Mouse (Mus musculus): ENCODE measurements at regions not wholly inside any gene's neighbourhood (a gene's known extent, or its start where the extent isn't known, plus 50 kb on each side); places are given as distances from the start of the nearest gene placed in this dataset.

GRCm38 (mm10) chr14:29784506-29784905 lies 62.8 kb upstream of the Cacna2d3 start:
- Histone ChIP-seq H3K27me3 (ENCODE audit: control insufficient read depth, insufficient read depth, low read length) (no peaks in the 10 kb centered on the region), H3K4me2 (ENCODE audit: low read depth, low read length) (no peak overlapping the region)
- 65% methylated on average over 2 of the region's 2 CpGs for WGBS

GRCm38 (mm10) chr14:29786431-29786830 lies 64.8 kb upstream of the Cacna2d3 start:
- 71% methylated on average over 3 of the region's 3 CpGs for WGBS
- no peak overlapping the region for H3K27ac ChIP-seq (ENCODE audit: low read length)
- H3K9me3 ChIP-seq (replicated peaks; ENCODE audit: control insufficient read depth, low read length): no peaks in the 10 kb centered on the region
- no peak for ATAC-seq (ENCODE audit: insufficient read depth, low FRiP score)
- no peaks in the 10 kb centered on the region for H3K4me1 ChIP-seq (ENCODE audit: control insufficient read depth, insufficient read depth, low read length)
- no peak overlapping the region for H3K9ac ChIP-seq (ENCODE audit: low read length)
- H3K27me3 ChIP-seq (ENCODE audit: control insufficient read depth, insufficient read depth, low read length): no peaks in the 10 kb centered on the region
- H3K4me3 ChIP-seq (replicated peaks; ENCODE audit: low read length): no peak overlapping the region
- no peak overlapping the region for H3K4me2 ChIP-seq (ENCODE audit: low read depth, low read length)
- H3K36me3 ChIP-seq (ENCODE audit: control insufficient read depth, insufficient read depth, low read length): no peaks in the 10 kb centered on the region

More at GRCm38 (mm10) chr14:29784506-29784905, 62.8 kb upstream of the Cacna2d3 start:
- Histone ChIP-seq H3K9me3 (replicated peaks; ENCODE audit: control insufficient read depth, low read length) (no peaks in the 10 kb centered on the region), H3K4me3 (replicated peaks; ENCODE audit: low read length) (no peak overlapping the region), H3K27ac (ENCODE audit: low read length) (no peak overlapping the region), H3K9ac (ENCODE audit: low read length) (no peak overlapping the region), H3K4me1 (ENCODE audit: control insufficient read depth, insufficient read depth, low read length) (no peaks in the 10 kb centered on the region), H3K36me3 (ENCODE audit: control insufficient read depth, insufficient read depth, low read length) (no peaks in the 10 kb centered on the region)
- ATAC-seq (ENCODE audit: insufficient read depth, low FRiP score): no peak

- H3K9me3 ChIP-seq (replicated peaks; ENCODE audit: control insufficient read depth, low read length): no peaks in the 10 kb centered on the region
- no peaks in the 10 kb centered on the region for H3K36me3 ChIP-seq (ENCODE audit: control insufficient read depth, insufficient read depth, low read length)
- no peak overlapping the region for H3K4me3 ChIP-seq (replicated peaks; ENCODE audit: low read length)
- no peak overlapping the region for H3K9ac ChIP-seq (ENCODE audit: low read length)
- no peak for ATAC-seq (ENCODE audit: insufficient read depth, low FRiP score)
- H3K4me1 ChIP-seq (ENCODE audit: control insufficient read depth, insufficient read depth, low read length): no peaks in the 10 kb centered on the region
- H3K4me2 ChIP-seq (ENCODE audit: low read depth, low read length): no peak overlapping the region
- WGBS: 86% methylated on average over 7 of the region's 7 CpGs
- no peak overlapping the region for H3K27ac ChIP-seq (ENCODE audit: low read length)
- no peaks in the 10 kb centered on the region for H3K27me3 ChIP-seq (ENCODE audit: control insufficient read depth, insufficient read depth, low read length)
Measured at GRCm38 (mm10) chr14:29787796-29788195, 66.1 kb upstream of the Cacna2d3 start.

- Histone ChIP-seq H3K27ac (ENCODE audit: low read length) (no peak overlapping the region), H3K4me2 (ENCODE audit: low read depth, low read length) (no peak overlapping the region), H3K36me3 (ENCODE audit: control insufficient read depth, insufficient read depth, low read length) (no peaks in the 10 kb centered on the region), H3K9ac (ENCODE audit: low read length) (no peak overlapping the region), H3K9me3 (replicated peaks; ENCODE audit: control insufficient read depth, low read length) (no peaks in the 10 kb centered on the region), H3K4me3 (replicated peaks; ENCODE audit: low read length) (no peak overlapping the region), H3K27me3 (ENCODE audit: control insufficient read depth, insufficient read depth, low read length) (no peaks in the 10 kb centered on the region), H3K4me1 (ENCODE audit: control insufficient read depth, insufficient read depth, low read length) (no peaks in the 10 kb centered on the region)
- 74% methylated on average over 7 of the region's 7 CpGs for WGBS
- no peak for ATAC-seq (ENCODE audit: insufficient read depth, low FRiP score)
Measured at GRCm38 (mm10) chr14:29788351-29788750, 66.7 kb upstream of the Cacna2d3 start.

GRCm38 (mm10) chr14:29795325-29795724 lies 73.7 kb upstream of the Cacna2d3 start:
- no peak for ATAC-seq (ENCODE audit: insufficient read depth, low FRiP score)

GRCm38 (mm10) chr14:29796396-29796795 lies 74.7 kb upstream of the Cacna2d3 start:
- WGBS: 67% methylated on average over 7 of the region's 7 CpGs
- Histone ChIP-seq H3K9me3 (replicated peaks; ENCODE audit: control insufficient read depth, low read length) (no peaks in the 10 kb centered on the region), H3K9ac (ENCODE audit: low read length) (no peak overlapping the region), H3K27ac (ENCODE audit: low read length) (no peak overlapping the region), H3K4me3 (replicated peaks; ENCODE audit: low read length) (no peak overlapping the region), H3K36me3 (ENCODE audit: control insufficient read depth, insufficient read depth, low read length) (no peaks in the 10 kb centered on the region), H3K27me3 (ENCODE audit: control insufficient read depth, insufficient read depth, low read length) (no peaks in the 10 kb centered on the region), H3K4me1 (ENCODE audit: control insufficient read depth, insufficient read depth, low read length) (no peaks in the 10 kb centered on the region), H3K4me2 (ENCODE audit: low read depth, low read length) (no peak overlapping the region)
- ATAC-seq (ENCODE audit: insufficient read depth, low FRiP score): no peak

More at GRCm38 (mm10) chr14:29795325-29795724, 73.7 kb upstream of the Cacna2d3 start:
- H3K36me3 ChIP-seq (ENCODE audit: control insufficient read depth, insufficient read depth, low read length): no peaks in the 10 kb centered on the region
- H3K27me3 ChIP-seq (ENCODE audit: control insufficient read depth, insufficient read depth, low read length): no peaks in the 10 kb centered on the region
- no peak overlapping the region for H3K27ac ChIP-seq (ENCODE audit: low read length)
- WGBS: 39% methylated on average over 2 of the region's 2 CpGs
- no peaks in the 10 kb centered on the region for H3K9me3 ChIP-seq (replicated peaks; ENCODE audit: control insufficient read depth, low read length)
- H3K4me1 ChIP-seq (ENCODE audit: control insufficient read depth, insufficient read depth, low read length): no peaks in the 10 kb centered on the region
- H3K9ac ChIP-seq (ENCODE audit: low read length): no peak overlapping the region
- no peak overlapping the region for H3K4me2 ChIP-seq (ENCODE audit: low read depth, low read length)
- no peak overlapping the region for H3K4me3 ChIP-seq (replicated peaks; ENCODE audit: low read length)

GRCm38 (mm10) chr14:29799852-29800251 lies 78.2 kb upstream of the Cacna2d3 start:
- Histone ChIP-seq H3K9me3 (replicated peaks; ENCODE audit: control insufficient read depth, low read length) (no peaks in the 10 kb centered on the region), H3K27me3 (ENCODE audit: control insufficient read depth, insufficient read depth, low read length) (no peaks in the 10 kb centered on the region), H3K36me3 (ENCODE audit: control insufficient read depth, insufficient read depth, low read length) (no peaks in the 10 kb centered on the region), H3K4me2 (ENCODE audit: low read depth, low read length) (no peak overlapping the region), H3K4me3 (replicated peaks; ENCODE audit: low read length) (no peak overlapping the region), H3K9ac (ENCODE audit: low read length) (no peak overlapping the region), H3K4me1 (ENCODE audit: control insufficient read depth, insufficient read depth, low read length) (no peaks in the 10 kb centered on the region), H3K27ac (ENCODE audit: low read length) (no peak overlapping the region)
- no peak for ATAC-seq (ENCODE audit: insufficient read depth, low FRiP score)
- WGBS: 82% methylated on average over 13 of the region's 13 CpGs

GRCm38 (mm10) chr14:29805234-29805633 lies 83.6 kb upstream of the Cacna2d3 start:
- Histone ChIP-seq H3K36me3 (ENCODE audit: control insufficient read depth, insufficient read depth, low read length) (no peaks in the 10 kb centered on the region), H3K4me1 (ENCODE audit: control insufficient read depth, insufficient read depth, low read length) (no peaks in the 10 kb centered on the region), H3K4me2 (ENCODE audit: low read depth, low read length) (no peak overlapping the region), H3K9ac (ENCODE audit: low read length) (no peak overlapping the region), H3K4me3 (replicated peaks; ENCODE audit: low read length) (no peak overlapping the region), H3K27ac (ENCODE audit: low read length) (no peak overlapping the region), H3K27me3 (ENCODE audit: control insufficient read depth, insufficient read depth, low read length) (no peaks in the 10 kb centered on the region; the same call in 1 of the 2 replicates), H3K9me3 (replicated peaks; ENCODE audit: control insufficient read depth, low read length) (no peaks in the 10 kb centered on the region)
- ATAC-seq (ENCODE audit: insufficient read depth, low FRiP score): no peak
- WGBS: 82% methylated on average over 6 of the region's 6 CpGs

GRCm38 (mm10) chr14:29807881-29808280 lies 86.2 kb upstream of the Cacna2d3 start:
- Histone ChIP-seq H3K4me3 (replicated peaks; ENCODE audit: low read length) (no peak overlapping the region), H3K4me2 (ENCODE audit: low read depth, low read length) (no peak overlapping the region), H3K9ac (ENCODE audit: low read length) (no peak overlapping the region), H3K27ac (ENCODE audit: low read length) (no peak overlapping the region), H3K27me3 (ENCODE audit: control insufficient read depth, insufficient read depth, low read length) (no peaks in the 10 kb centered on the region; the same call in 1 of the 2 replicates), H3K9me3 (replicated peaks; ENCODE audit: control insufficient read depth, low read length) (no peaks in the 10 kb centered on the region), H3K4me1 (ENCODE audit: control insufficient read depth, insufficient read depth, low read length) (no peaks in the 10 kb centered on the region), H3K36me3 (ENCODE audit: control insufficient read depth, insufficient read depth, low read length) (no peaks in the 10 kb centered on the region)
- ATAC-seq (ENCODE audit: insufficient read depth, low FRiP score): no peak
- 58% methylated on average over 9 of the region's 9 CpGs for WGBS

- H3K9me3 ChIP-seq (replicated peaks; ENCODE audit: control insufficient read depth, low read length): no peaks in the 10 kb centered on the region
- no peaks in the 10 kb centered on the region for H3K4me1 ChIP-seq (ENCODE audit: control insufficient read depth, insufficient read depth, low read length)
- H3K27ac ChIP-seq (ENCODE audit: low read length): no peak overlapping the region
- no peak for ATAC-seq (ENCODE audit: insufficient read depth, low FRiP score)
- H3K4me3 ChIP-seq (replicated peaks; ENCODE audit: low read length): no peak overlapping the region
- H3K4me2 ChIP-seq (ENCODE audit: low read depth, low read length): no peak overlapping the region
- no peaks in the 10 kb centered on the region for H3K27me3 ChIP-seq (ENCODE audit: control insufficient read depth, insufficient read depth, low read length)
- H3K9ac ChIP-seq (ENCODE audit: low read length): no peak overlapping the region
- 56% methylated on average over 4 of the region's 4 CpGs for WGBS
- H3K36me3 ChIP-seq (ENCODE audit: control insufficient read depth, insufficient read depth, low read length): no peaks in the 10 kb centered on the region
Measured at GRCm38 (mm10) chr14:29814626-29815025, 93.0 kb upstream of the Cacna2d3 start.
